Mouse (Mus musculus) liver, embryonic 15.5 days (tissue): ENCODE data around the gene Tmem98. TPM values are rescaled to one million over a fixed set of nuclear protein-coding genes. Genes with fewer than 3 reads are reported as not detected.

Experiments
- ATAC-seq: fragments of 200-750 bp; cut with Nextera tagmentation; 2 replicates; pipeline ENCODE4 v1.8.0; 2017; ENCODE audit warnings: moderate number of reproducible peaks, mild to moderate bottlenecking, moderate library complexity; ENCODE audit not compliant: insufficient read depth
- H3K27ac ChIP-seq: fragments of 300-500 bp; sonication (generic); replicated peaks from 2 replicates; pipeline ENCODE4 v1.5.1; 2015; ENCODE audit warnings: mild to moderate bottlenecking, inconsistent platforms
- H3K27me3 ChIP-seq: fragments of 300-500 bp; sonication (generic); 2 replicates; pipeline ENCODE4 v1.6.1; 2015; ENCODE audit warnings: mild to moderate bottlenecking, inconsistent platforms
- H3K36me3 ChIP-seq: fragments of 300-500 bp; sonication (generic); replicated peaks from 2 replicates; pipeline ENCODE4 v1.6.1; 2015; ENCODE audit warnings: moderate library complexity, mild to moderate bottlenecking, inconsistent platforms
- H3K4me1 ChIP-seq: fragments of 300-500 bp; sonication (generic); replicated peaks from 2 replicates; pipeline ENCODE4 v1.6.1; 2015; ENCODE audit warnings: inconsistent platforms
- H3K4me2 ChIP-seq: fragments of 300-500 bp; sonication (generic); 2 replicates; pipeline ENCODE4 v1.6.1; 2015; ENCODE audit warnings: moderate library complexity, mild to moderate bottlenecking, inconsistent platforms
- H3K4me3 ChIP-seq: fragments of 300-500 bp; sonication (generic); replicated peaks from 2 replicates; pipeline ENCODE4 v1.5.1; 2015; ENCODE audit warnings: mild to moderate bottlenecking, inconsistent platforms
- H3K9ac ChIP-seq: fragments of 300-500 bp; sonication (generic); 2 replicates; pipeline ENCODE4 v1.6.1; 2015; ENCODE audit warnings: moderate library complexity, mild to moderate bottlenecking, inconsistent platforms
- H3K9me3 ChIP-seq: fragments of 300-500 bp; sonication (generic); replicated peaks from 2 replicates; pipeline ENCODE4 v1.6.1; 2016; ENCODE audit warnings: inconsistent platforms
- WGBS: fragments of 180-500 bp; shearing (Covaris S2); methylation state at CpG from one replicate; pipeline ENCODE4 v1.1.7; 2015; ENCODE audit warnings: mixed read lengths; ENCODE audit not compliant: insufficient replicate concordance; 5-methylcytosine and 5-hydroxymethylcytosine counted together
- polyA plus RNA-seq: library from polyadenylated mRNA; unstranded; fragments of >200 nt; fragmentation: Nextera tagmentation; extraction: Ambion mirVana; gene quantifications from 2 replicates; pipeline ENCODE4 v1.2.1, GENCODE M21; 2015

Gene Tmem98
- polyA plus RNA-seq, 1 experiment from 2014 or later, result 9.1 TPM

DNA sequence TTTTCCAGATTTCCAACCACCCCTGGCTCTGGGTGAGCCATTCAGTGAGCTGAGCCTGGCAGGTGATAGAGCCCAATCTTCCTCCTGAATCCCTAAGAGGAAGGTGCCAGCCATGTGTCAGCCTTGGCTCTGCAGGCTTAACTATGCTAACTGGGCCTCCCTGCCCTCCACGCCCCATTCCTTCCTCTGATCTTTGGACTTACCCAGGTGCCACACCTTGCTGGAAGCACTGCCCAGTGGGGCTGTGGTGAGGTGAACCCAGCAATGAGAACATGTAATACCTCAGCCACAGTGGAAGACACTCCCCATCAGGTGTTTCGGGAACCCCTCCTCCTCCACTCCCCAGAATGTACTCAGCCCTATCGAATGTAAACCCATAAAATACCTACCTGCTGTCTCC, 10.1 kb downstream of the Tmem98 start:
- H3K9me3 ChIP-seq, result no peaks in the 10 kb centered on the region
- WGBS, result 62% methylated on average over 3 of the region's 3 CpGs
- no peak overlapping the region for H3K9ac ChIP-seq
- H3K4me2 ChIP-seq, result no peak overlapping the region
- no peaks in the 10 kb centered on the region for H3K36me3 ChIP-seq
- H3K27me3 ChIP-seq, result no peaks in the 10 kb centered on the region
- H3K4me1 ChIP-seq, result peaks cover 17% of the 10 kb centered on the region
- H3K27ac ChIP-seq, result no peak overlapping the region
- no peak overlapping the region for H3K4me3 ChIP-seq
- ATAC-seq, result no peak

DNA sequence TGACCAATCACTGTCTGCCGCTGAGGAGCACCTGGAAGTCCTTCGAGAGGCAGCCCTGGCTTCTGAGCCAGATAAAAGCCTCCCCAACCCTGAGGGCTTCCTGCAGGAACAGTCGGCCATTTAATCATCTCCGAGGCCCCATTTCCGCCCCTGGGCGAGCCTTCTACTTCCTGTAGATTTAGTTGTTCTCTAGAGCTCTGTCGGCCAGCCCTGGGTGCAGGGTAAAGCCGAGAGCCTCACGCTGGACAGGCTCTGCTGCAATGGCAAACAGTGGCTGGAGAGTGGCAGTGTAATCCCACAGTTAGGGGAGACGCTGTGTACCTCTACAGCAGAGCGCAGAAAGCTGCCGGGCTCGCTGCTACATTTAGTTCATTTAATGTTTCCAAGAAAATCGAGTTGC, 11.3 kb downstream of the Tmem98 start:
- Histone ChIP-seq H3K36me3 (no peaks in the 10 kb centered on the region), H3K4me1 (peaks cover 17% of the 10 kb centered on the region), H3K4me2 (peak overlapping the region; percentile 41), H3K9ac (no peak overlapping the region), H3K4me3 (no peak overlapping the region), H3K27me3 (no peaks in the 10 kb centered on the region), H3K9me3 (no peaks in the 10 kb centered on the region), H3K27ac (no peak overlapping the region)
- 14% methylated on average over 14 of the region's 14 CpGs for WGBS
- 0 out of 2 replicates have a peak, but pooled peaks have one; percentile 45 for ATAC-seq

DNA sequence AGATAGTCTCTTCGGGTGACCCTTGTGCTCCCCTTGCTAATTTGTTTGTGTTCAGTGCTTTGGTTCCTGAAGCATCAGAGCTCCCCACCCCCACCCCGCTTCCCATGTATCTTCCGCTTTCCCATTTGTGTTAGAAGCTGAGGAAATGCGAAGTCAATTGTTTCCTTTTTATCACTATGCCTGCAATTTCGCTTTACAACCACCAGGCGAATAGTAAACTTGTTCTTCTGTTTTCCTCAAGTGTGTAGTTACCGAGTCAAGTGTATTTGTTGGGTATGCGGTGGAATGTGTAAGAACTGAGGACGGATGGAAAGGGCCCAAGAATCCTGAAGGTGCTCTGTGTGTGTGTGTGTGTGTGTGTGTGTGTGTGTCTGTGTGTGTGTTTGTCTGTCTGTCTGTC, 11.8 kb downstream of the Tmem98 start:
- 58% methylated on average over 9 of the region's 9 CpGs for WGBS
- ATAC-seq, result no peak

DNA sequence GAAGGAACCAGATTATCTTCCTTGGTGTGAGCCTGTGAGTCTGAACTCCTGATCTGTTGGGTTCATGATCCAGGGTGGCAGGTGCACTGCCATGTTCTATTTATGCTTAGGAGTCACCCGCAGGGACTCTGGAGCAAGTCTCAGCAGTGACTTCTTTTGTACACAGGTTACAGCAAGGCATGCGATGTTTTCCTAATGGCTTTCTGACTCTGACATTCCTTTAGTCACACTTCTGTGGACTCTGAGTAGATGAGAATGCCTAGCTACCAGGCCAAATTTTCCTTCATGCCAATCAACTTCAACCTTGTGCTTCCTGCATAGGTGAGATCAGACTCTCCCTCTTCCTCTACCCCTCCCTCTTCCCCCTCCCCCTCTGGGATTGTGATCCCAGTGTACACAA, 25.4 kb downstream of the Tmem98 start:
- ATAC-seq, result no peak

More for the DNA sequence above, 11.8 kb downstream of the Tmem98 start:
- H3K4me3 ChIP-seq, result no peak overlapping the region
- H3K36me3 ChIP-seq, result no peaks in the 10 kb centered on the region
- no peak overlapping the region for H3K27ac ChIP-seq
- peak overlapping the region; percentile 41 for H3K4me2 ChIP-seq
- H3K9me3 ChIP-seq, result no peaks in the 10 kb centered on the region
- H3K27me3 ChIP-seq, result no peaks in the 10 kb centered on the region
- peaks cover 17% of the 10 kb centered on the region for H3K4me1 ChIP-seq
- no peak overlapping the region for H3K9ac ChIP-seq

DNA sequence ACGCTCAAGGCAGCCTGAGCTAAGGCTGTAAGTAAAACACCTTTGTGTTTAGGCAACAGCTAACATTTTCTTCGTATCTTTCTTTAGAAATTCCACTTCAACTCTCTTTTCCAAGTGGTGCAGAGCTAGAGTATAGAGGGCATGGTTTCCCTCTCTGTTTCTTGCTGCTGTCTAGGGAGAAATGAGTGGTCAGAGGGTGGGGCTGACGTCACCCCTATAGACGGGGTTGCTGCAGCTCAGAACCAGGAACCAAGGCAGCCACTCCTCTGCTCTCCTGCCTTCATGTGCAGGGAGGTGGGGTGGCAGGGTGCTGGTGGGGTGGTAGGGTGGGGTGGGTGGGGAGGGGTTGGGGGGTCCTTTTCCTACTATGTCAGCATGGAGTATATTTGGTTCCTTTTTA, 25.9 kb downstream of the Tmem98 start:
- H3K4me1 ChIP-seq, result no peaks in the 10 kb centered on the region
- ATAC-seq, result no peak
- H3K27ac ChIP-seq, result no peak overlapping the region
- H3K36me3 ChIP-seq, result no peaks in the 10 kb centered on the region
- H3K9ac ChIP-seq, result no peak overlapping the region
- H3K27me3 ChIP-seq, result peaks cover 5% of the 10 kb centered on the region; the same call in 1 of the 2 replicates
- H3K4me2 ChIP-seq, result no peak overlapping the region
- no peak overlapping the region for H3K4me3 ChIP-seq
- H3K9me3 ChIP-seq, result no peaks in the 10 kb centered on the region
- WGBS, result 38% methylated on average over 4 of the region's 4 CpGs

More for the DNA sequence above, 25.4 kb downstream of the Tmem98 start:
- Histone ChIP-seq H3K27me3 (peaks cover 5% of the 10 kb centered on the region; the same call in 1 of the 2 replicates), H3K27ac (no peak overlapping the region), H3K4me2 (no peak overlapping the region), H3K9me3 (no peaks in the 10 kb centered on the region), H3K4me3 (no peak overlapping the region), H3K36me3 (no peaks in the 10 kb centered on the region), H3K4me1 (no peaks in the 10 kb centered on the region), H3K9ac (no peak overlapping the region)
- 81% methylated on average over 2 of the region's 2 CpGs for WGBS

DNA sequence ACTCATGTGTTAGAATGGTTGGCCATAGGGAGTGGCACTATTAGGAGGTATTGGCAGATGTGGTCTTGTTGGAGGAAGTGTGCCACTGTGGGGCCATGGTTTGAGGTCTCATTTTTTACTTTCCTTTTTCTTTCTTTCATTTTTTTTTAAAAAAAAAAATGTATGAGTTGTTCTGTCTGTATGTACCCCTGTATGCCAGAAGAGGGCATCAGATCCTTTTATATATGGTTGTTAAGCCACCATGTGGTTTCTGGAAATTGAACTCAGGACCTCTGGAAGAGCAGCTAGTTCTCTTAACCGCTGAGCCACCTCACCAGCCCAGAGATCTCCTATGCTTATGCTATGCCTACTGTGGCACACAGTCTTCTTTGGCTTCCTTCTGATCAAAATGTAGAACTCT, 28.7 kb downstream of the Tmem98 start:
- Histone ChIP-seq H3K27me3 (peaks cover 13% of the 10 kb centered on the region; the same call in 1 of the 2 replicates), H3K4me2 (no peak overlapping the region), H3K4me1 (no peaks in the 10 kb centered on the region), H3K36me3 (no peaks in the 10 kb centered on the region), H3K27ac (no peak overlapping the region), H3K9ac (no peak overlapping the region), H3K9me3 (no peaks in the 10 kb centered on the region), H3K4me3 (no peak overlapping the region)
- 43% methylated on average over 1 of the region's 1 CpGs for WGBS
- ATAC-seq, result no peak

DNA sequence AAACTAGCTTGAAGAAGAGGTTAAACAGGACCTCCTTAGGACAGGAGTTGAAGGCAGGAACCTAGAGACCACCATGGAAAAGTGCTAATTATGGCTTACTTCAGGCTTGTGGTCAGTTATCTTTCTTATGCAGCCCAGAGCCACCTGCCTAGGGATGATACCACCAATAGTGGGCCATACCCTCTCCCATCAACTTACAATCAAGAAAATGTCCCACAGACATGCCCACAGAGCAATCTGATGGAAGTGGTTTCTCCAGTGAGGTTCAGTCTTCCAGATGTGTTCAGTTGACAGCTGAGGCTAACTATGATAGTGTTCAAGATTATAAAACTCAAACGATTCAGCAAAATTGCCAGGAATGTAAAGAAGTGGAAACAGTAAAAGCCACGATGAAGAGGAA, 33.5 kb downstream of the Tmem98 start:
- Histone ChIP-seq H3K9me3 (no peaks in the 10 kb centered on the region), H3K4me3 (no peak overlapping the region), H3K9ac (no peak overlapping the region), H3K36me3 (no peaks in the 10 kb centered on the region), H3K4me2 (no peak overlapping the region), H3K27me3 (peaks cover 21% of the 10 kb centered on the region), H3K4me1 (no peaks in the 10 kb centered on the region), H3K27ac (no peak overlapping the region)
- 31% methylated on average over 2 of the region's 2 CpGs for WGBS
- no peak for ATAC-seq

DNA sequence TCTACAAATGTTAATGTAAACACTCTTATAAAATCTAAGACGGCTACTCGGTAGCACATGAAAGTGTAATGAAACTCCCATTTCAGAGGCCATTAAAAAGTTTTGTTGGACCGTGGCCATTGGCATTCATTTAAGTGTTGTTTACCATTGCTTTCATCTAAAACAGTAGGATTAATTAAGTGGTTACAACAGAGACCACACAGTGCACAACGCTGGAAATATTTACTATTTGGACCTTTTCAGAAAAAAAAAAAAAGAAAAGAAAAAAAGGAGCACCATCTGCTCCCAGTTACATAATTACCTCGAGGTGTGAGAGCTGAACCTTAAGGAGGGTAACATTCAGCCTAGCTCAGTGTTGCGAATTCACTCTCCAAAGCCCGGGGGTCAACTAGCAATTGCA, 35.5 kb downstream of the Tmem98 start:
- Histone ChIP-seq H3K9me3 (no peaks in the 10 kb centered on the region), H3K27ac (no peak overlapping the region), H3K9ac (no peak overlapping the region), H3K27me3 (peaks cover 19% of the 10 kb centered on the region), H3K4me1 (no peaks in the 10 kb centered on the region), H3K36me3 (no peaks in the 10 kb centered on the region), H3K4me3 (no peak overlapping the region), H3K4me2 (no peak overlapping the region)
- 59% methylated on average over 7 of the region's 7 CpGs for WGBS
- no peak for ATAC-seq

DNA sequence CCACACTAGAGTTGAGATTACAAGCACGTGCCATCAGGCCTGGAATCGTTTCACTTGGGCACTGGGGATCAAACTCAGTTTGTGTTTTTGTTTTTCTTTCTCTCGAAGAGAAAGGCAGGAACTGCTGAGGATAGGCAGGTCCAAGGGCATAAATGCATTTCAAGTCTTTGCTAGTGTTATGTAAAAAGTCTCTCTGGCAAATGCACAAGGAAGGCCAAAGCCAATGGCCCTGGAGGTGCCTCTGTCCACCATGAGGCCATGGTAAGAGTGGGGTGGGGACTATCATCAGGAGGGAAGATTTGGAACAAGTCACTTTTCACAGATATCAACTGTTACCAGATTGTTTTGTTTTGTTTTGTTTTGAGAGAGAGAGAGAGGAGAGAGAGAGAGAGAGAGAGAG, 36.1 kb downstream of the Tmem98 start:
- H3K4me1 ChIP-seq, result no peaks in the 10 kb centered on the region
- H3K36me3 ChIP-seq, result no peaks in the 10 kb centered on the region
- H3K27me3 ChIP-seq, result peaks cover 19% of the 10 kb centered on the region
- ATAC-seq, result no peak
- 34% methylated on average over 3 of the region's 3 CpGs for WGBS
- no peaks in the 10 kb centered on the region for H3K9me3 ChIP-seq
- H3K9ac ChIP-seq, result no peak overlapping the region
- H3K4me2 ChIP-seq, result no peak overlapping the region
- no peak overlapping the region for H3K4me3 ChIP-seq
- no peak overlapping the region for H3K27ac ChIP-seq

DNA sequence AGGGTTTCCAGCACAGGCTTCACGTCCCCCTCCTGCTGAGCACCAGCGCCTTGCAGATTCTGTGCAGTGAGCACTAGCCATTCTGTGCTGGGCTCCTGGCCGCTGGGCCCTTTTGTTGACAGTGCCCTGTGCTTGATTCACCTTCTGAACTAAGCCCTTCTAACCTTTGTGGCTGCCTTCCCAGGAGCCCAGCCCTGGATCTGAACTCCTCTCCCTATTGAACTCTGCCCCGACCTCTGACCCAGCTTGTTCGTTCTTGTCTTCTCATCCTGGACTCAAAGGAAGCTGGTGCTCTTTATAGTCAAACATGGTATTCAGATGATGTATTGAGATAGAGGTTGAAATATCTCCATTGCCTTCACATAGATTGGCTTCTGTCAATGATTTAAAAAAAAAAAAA, 38.2 kb downstream of the Tmem98 start:
- H3K36me3 ChIP-seq, result no peaks in the 10 kb centered on the region
- H3K9me3 ChIP-seq, result no peaks in the 10 kb centered on the region
- H3K27me3 ChIP-seq, result peaks cover 21% of the 10 kb centered on the region
- H3K4me2 ChIP-seq, result no peak overlapping the region
- 58% methylated on average over 5 of the region's 5 CpGs for WGBS
- ATAC-seq, result no peak
- H3K9ac ChIP-seq, result no peak overlapping the region
- H3K4me1 ChIP-seq, result peaks cover 11% of the 10 kb centered on the region; the same call in 1 of the 2 replicates
- no peak overlapping the region for H3K27ac ChIP-seq
- H3K4me3 ChIP-seq, result no peak overlapping the region

DNA sequence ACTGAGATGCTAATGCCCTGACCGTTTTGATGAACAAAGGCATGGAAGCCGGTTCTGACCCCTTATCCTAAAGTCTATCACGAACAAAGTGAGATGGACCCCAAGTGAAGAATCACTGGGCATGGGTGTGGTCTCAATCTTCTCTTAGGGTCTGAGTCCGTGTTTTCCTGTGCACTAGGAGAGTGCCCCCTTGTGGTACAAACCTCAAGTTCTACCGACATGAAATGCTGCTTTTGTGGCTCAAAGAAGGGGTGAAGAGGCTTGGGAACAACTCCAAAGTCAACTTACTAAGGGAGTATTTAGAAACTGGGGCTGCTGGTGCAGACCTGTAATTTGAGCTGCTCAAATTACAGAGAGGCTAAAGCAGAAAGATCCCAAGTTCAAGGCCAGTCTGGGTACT, 41.9 kb downstream of the Tmem98 start:
- no peaks in the 10 kb centered on the region for H3K36me3 ChIP-seq
- 24% methylated on average over 5 of the region's 5 CpGs for WGBS

DNA sequence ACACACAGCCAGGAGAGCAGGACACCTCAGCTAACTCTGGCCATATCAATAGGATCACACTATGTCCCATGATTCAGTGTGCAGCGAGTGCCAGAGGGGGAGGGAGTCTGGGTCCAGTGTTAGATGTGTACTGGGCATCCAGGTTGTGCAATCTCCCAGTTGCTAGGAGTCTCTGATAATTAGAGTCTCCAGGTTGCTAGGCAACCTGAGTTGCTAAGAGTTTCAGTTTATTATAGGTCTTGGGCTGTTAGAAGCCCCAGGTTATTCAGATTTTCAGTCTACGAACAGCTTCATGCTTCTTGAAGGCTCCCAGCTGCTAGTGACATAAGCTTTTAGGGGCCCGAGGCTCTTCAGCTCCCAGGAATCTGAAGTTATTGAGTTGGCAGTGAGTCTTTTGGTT, 43.0 kb downstream of the Tmem98 start:
- Histone ChIP-seq H3K4me3 (no peak overlapping the region), H3K36me3 (no peaks in the 10 kb centered on the region), H3K9me3 (no peaks in the 10 kb centered on the region), H3K9ac (no peak overlapping the region), H3K27me3 (peaks cover 17% of the 10 kb centered on the region), H3K4me2 (no peak overlapping the region), H3K27ac (no peak overlapping the region), H3K4me1 (peaks cover 46% of the 10 kb centered on the region)
- 49% methylated on average over 3 of the region's 3 CpGs for WGBS
- ATAC-seq, result no peak

More for the DNA sequence above, 41.9 kb downstream of the Tmem98 start:
- no peaks in the 10 kb centered on the region for H3K9me3 ChIP-seq
- H3K27ac ChIP-seq, result no peak overlapping the region
- ATAC-seq, result no peak
- no peak overlapping the region for H3K4me2 ChIP-seq
- H3K9ac ChIP-seq, result no peak overlapping the region
- peaks cover 43% of the 10 kb centered on the region for H3K4me1 ChIP-seq
- no peak overlapping the region for H3K4me3 ChIP-seq
- peaks cover 26% of the 10 kb centered on the region for H3K27me3 ChIP-seq
